Mouse (Mus musculus) heart, adult 2 months (tissue): ENCODE results near the gene Zc3h13. TPM values are rescaled to one million over a fixed set of nuclear protein-coding genes. Genes with fewer than 3 reads are reported as not detected.

Experiments
- DNase-seq, 2 experiments: peaks; one replicate each; pipeline ENCODE4 v3.0.0; 2021
- H3K27ac ChIP-seq: fragments of 200-600 bp; 2 replicates; pipeline ENCODE4 v1.8.1; 2022
- H3K27me3 ChIP-seq: fragments of 200-500 bp; 2 replicates; pipeline ENCODE4 v1.6.1; 2012; ENCODE audit warnings: mild to moderate bottlenecking, low read length, inconsistent platforms, mixed read lengths; ENCODE audit not compliant: control insufficient read depth, insufficient read depth
- H3K36me3 ChIP-seq: fragments of 200-500 bp; 2 replicates; pipeline ENCODE4 v1.6.1; 2012; ENCODE audit warnings: low read length, inconsistent platforms; ENCODE audit not compliant: control insufficient read depth, insufficient read depth
- H3K4me1 ChIP-seq: fragments of 200-500 bp; 2 replicates; pipeline ENCODE4 v1.6.1; 2011; ENCODE audit warnings: low read length; ENCODE audit not compliant: control insufficient read depth, insufficient read depth
- H3K4me3 ChIP-seq: fragments of 200-600 bp; 2 replicates; pipeline ENCODE4 v1.8.1; 2022
- H3K79me2 ChIP-seq: fragments of 200-500 bp; replicated peaks from 2 replicates; pipeline ENCODE4 v1.6.1; 2012; ENCODE audit warnings: mild to moderate bottlenecking, inconsistent platforms, low read length, moderate library complexity, mixed read lengths; ENCODE audit not compliant: control insufficient read depth, insufficient read depth
- H3K9ac ChIP-seq: fragments of 200-500 bp; 2 replicates; pipeline ENCODE4 v1.6.1; 2012; ENCODE audit warnings: low read depth, mild to moderate bottlenecking, control low read depth, inconsistent platforms, low read length, mixed read lengths
- CTCF ChIP-seq: fragments of 200-600 bp; IDR thresholded peaks from 2 replicates; pipeline ENCODE4 v1.8.1; 2022; ENCODE audit warnings: antibody characterized with exemption, mild to moderate bottlenecking, moderate library complexity
- EP300 ChIP-seq: fragments of 200-500 bp; IDR thresholded peaks from 2 replicates; pipeline ENCODE4 v1.6.1; 2011; ENCODE audit warnings: low read depth, low read length, control low read depth; ENCODE audit not compliant: insufficient read depth
- POLR2A ChIP-seq: fragments of 200-500 bp; IDR thresholded peaks from 2 replicates; pipeline ENCODE4 v1.6.1; 2011; ENCODE audit warnings: mild to moderate bottlenecking, low read depth, low read length, control low read depth; ENCODE audit not compliant: insufficient read depth
- WGBS: fragments of 180-500 bp; shearing (Covaris S2); methylation state at CpG from one replicate; pipeline ENCODE4 v1.1.7; 2018; 5-methylcytosine and 5-hydroxymethylcytosine counted together
- intact Hi-C: fragments of 180-260 bp; cut with DNase I; formaldehyde crosslinking; loops from one replicate; pipeline ENCODE4 v1.15.1; 2025
- polyA plus RNA-seq: library from polyadenylated mRNA; depleted of rRNA; stranded (reverse); fragments of >200 nt; gene quantifications from 2 replicates; pipeline ENCODE4 v1.2.3, GENCODE M21; 2012
- total RNA-seq, 2 experiments: library from RNA; stranded (reverse); gene quantifications; 2 replicates each; pipeline ENCODE4 v1.2.3; 2021

Gene Zc3h13
- total and polyA plus RNA-seq, 3 experiments: 5.2 to 26.2 (median 24.9) TPM

DNA sequence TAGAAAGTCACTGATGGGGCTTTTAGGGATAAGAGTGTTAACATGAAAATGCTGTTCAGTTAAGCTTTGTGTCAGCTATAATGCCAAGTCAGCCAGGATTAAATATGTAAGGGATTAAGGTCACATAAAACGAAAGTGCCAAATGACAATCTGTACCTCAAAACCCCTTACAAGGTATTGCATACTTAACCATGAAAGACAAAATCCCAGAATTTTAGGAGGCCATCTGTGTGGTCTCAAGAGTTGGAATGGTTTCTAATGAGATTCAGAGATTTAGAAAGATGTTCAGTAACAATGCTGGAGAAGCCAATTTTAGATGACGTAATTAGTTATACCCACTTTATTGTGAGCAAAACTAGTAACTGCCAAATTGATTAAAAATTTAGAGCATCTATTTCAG, 30.3 kb downstream of the Zc3h13 start:
- TF ChIP-seq POLR2A: no peak
- no peak for TF ChIP-seq CTCF
- no peak for TF ChIP-seq EP300
- Histone ChIP-seq H3K4me3 (no peak overlapping the region), H3K79me2 (no peaks in the 10 kb centered on the region), H3K9ac (no peak overlapping the region), H3K27me3 (no peaks in the 10 kb centered on the region), H3K36me3 (no peaks in the 10 kb centered on the region), H3K4me1 (no peaks in the 10 kb centered on the region), H3K27ac (no peak overlapping the region)
- intact Hi-C loops: no loop called here
- no peak for DNase-seq
- WGBS: 91% methylated on average over 2 of the region's 2 CpGs

DNA sequence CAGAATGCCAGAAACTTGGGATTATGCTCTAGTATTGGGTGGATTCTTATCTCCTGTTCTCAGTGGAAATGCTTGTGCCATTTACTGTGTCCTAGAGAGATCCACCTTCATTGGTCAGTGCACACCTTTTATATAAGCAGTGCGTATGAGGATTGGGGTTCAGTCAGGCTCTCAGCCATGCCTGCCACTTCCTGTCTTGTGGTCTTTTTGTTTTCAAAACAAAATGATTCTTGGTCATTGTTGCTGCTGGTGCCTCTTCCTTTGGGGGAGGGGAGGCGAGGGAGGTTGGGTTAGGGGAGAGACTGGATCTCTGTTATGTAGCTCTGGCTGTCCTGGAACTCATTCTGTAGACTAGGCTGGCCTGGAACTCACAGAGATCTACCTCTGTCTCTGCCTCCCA, 34.6 kb downstream of the Zc3h13 start:
- TF ChIP-seq EP300: no peak
- TF ChIP-seq POLR2A: no peak
- TF ChIP-seq CTCF: no peak
- 82% methylated on average over 2 of the region's 2 CpGs for WGBS
- no peak for DNase-seq
- Histone ChIP-seq H3K4me1 (no peaks in the 10 kb centered on the region), H3K27me3 (no peaks in the 10 kb centered on the region), H3K27ac (no peak overlapping the region), H3K79me2 (no peaks in the 10 kb centered on the region), H3K36me3 (no peaks in the 10 kb centered on the region; the same call in 1 of the 2 replicates), H3K9ac (no peak overlapping the region), H3K4me3 (no peak overlapping the region)
- intact Hi-C loops: no loop called here

DNA sequence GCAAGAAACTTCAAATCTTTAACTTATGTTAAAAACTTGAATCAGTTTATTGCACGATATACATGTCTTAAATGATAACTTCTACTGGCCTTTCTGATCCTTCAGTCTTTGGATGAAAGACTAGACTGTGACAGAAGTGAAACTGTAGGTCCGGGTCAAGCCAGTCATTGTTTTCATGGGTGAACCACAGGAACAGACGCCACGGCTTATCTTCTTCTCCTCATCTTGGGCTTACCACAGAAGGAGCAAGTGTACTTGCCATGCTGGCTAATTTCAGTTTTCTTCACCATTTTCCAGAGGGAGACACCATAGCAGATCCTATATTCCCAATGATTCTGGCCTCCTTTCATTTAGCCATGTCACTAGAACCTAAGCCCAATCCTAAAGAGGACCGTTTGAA, 36.1 kb downstream of the Zc3h13 start:
- intact Hi-C loops: no loop called here
- TF ChIP-seq CTCF (no peak), POLR2A (no peak), EP300 (no peak)

DNA sequence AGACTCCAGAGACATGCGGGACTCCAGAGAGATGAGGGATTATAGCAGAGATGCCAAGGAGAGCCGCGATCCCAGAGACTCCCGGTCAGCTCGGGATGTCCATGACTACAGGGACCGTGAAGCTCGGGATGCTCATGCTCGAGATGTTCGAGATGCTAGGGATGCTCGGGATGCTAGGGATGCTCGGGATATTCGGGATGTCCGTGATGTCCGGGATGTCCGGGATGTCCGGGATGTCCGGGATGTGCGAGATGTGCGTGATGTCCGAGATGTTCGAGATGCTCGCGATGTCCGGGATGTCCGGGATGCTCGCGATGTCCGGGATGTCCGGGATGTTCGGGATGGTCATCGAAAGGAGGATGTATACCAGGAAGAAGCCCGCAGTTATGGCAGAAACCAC, 39.2 kb downstream of the Zc3h13 start:
- TF ChIP-seq EP300: no peak
- H3K36me3 ChIP-seq: peaks cover 2% of the 10 kb centered on the region; the same call in 1 of the 2 replicates

More for the DNA sequence above, 36.1 kb downstream of the Zc3h13 start:
- Histone ChIP-seq H3K9ac (no peak overlapping the region), H3K79me2 (no peaks in the 10 kb centered on the region), H3K27ac (no peak overlapping the region), H3K36me3 (peaks cover 2% of the 10 kb centered on the region; the same call in 1 of the 2 replicates), H3K4me3 (no peak overlapping the region), H3K27me3 (no peaks in the 10 kb centered on the region), H3K4me1 (no peaks in the 10 kb centered on the region)
- 73% methylated on average over 5 of the region's 5 CpGs for WGBS
- no peak for DNase-seq

DNA sequence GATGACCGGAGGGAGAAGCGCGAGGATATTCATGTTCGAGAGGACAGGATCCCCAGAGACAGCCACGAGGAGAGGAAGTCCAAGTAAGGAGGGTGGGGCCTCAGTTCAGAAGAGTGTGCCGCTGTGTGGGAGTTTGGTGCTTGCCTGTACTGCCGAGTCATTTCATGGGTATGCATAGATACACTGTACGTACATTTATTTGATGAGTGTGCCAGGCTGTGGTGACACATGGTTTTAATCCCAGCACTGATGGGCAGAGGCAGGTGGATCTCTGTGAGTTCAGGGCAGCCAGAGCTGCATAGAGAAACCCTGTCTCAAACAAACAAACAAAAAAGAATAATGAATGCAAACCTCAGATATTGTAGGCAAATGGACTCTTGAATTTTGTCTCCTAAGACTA, 43.9 kb downstream of the Zc3h13 start:
- DNase-seq: no peak
- Histone ChIP-seq H3K4me3 (no peak overlapping the region), H3K4me1 (no peaks in the 10 kb centered on the region), H3K36me3 (peaks cover 2% of the 10 kb centered on the region; the same call in 1 of the 2 replicates), H3K9ac (no peak overlapping the region), H3K79me2 (no peaks in the 10 kb centered on the region), H3K27ac (no peak overlapping the region), H3K27me3 (no peaks in the 10 kb centered on the region)
- 53% methylated on average over 8 of the region's 8 CpGs for WGBS
- TF ChIP-seq CTCF (no peak), POLR2A (no peak), EP300 (no peak)
- intact Hi-C loops: no loop called here

More for the DNA sequence above, 39.2 kb downstream of the Zc3h13 start:
- Histone ChIP-seq H3K9ac (no peak overlapping the region), H3K27me3 (no peaks in the 10 kb centered on the region), H3K4me1 (no peaks in the 10 kb centered on the region), H3K27ac (no peak overlapping the region), H3K79me2 (no peaks in the 10 kb centered on the region), H3K4me3 (no peak overlapping the region)
- 97% methylated on average over 32 of the region's 32 CpGs for WGBS
- no peak for DNase-seq
- intact Hi-C loops: no loop called here

DNA sequence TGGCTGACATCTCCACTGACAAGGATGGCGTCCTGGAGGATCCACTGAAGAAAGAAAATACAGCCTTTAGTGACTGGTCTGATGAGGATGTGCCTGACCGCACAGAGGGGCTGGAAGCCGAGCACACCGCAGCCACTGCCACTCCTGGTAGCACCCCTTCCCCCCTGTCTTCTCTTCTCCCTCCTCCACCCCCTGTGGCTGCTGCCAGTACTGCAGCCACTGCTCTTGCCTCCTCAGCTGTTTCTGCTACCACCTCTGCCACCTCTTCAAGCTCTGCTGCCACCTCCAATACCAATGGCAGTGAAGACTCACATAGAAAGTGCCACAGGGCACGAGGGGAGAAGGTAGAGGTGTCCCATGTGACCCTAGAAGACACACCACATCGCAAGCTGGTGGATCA, 46.4 kb downstream of the Zc3h13 start:
- no peaks in the 10 kb centered on the region for H3K27me3 ChIP-seq
- TF ChIP-seq POLR2A: no peak
- TF ChIP-seq EP300: no peak
- TF ChIP-seq CTCF: peak; percentile 47
- H3K4me3 ChIP-seq: no peak overlapping the region
- H3K9ac ChIP-seq: no peak overlapping the region
- no peaks in the 10 kb centered on the region; the same call in 1 of the 2 replicates for H3K36me3 ChIP-seq
- DNase-seq: no peak
- intact Hi-C loops: no loop called here
- WGBS: 87% methylated on average over 6 of the region's 6 CpGs
- H3K27ac ChIP-seq: no peak overlapping the region
- no peaks in the 10 kb centered on the region for H3K79me2 ChIP-seq
- no peaks in the 10 kb centered on the region for H3K4me1 ChIP-seq
